Mouse (Mus musculus) stomach, embryonic 15.5 days (tissue): ENCODE data around the gene Zfp740. TPM values are rescaled to one million over a fixed set of nuclear protein-coding genes. Genes with fewer than 3 reads are reported as not detected.

Experiments
- ATAC-seq: fragments of 200-750 bp; cut with Nextera tagmentation; 2 replicates; pipeline ENCODE4 v1.8.0; 2017; ENCODE audit warnings: low read depth, moderate number of reproducible peaks, moderate TSS enrichment; ENCODE audit not compliant: insufficient read depth, low FRiP score
- H3K27ac ChIP-seq: fragments of 300-500 bp; sonication (generic); 2 replicates; pipeline ENCODE4 v1.5.1; 2015; ENCODE audit warnings: mild to moderate bottlenecking, inconsistent platforms
- H3K27me3 ChIP-seq: fragments of 300-500 bp; sonication (generic); replicated peaks from 2 replicates; pipeline ENCODE4 v1.6.1; 2015; ENCODE audit warnings: inconsistent platforms
- H3K36me3 ChIP-seq: fragments of 300-500 bp; sonication (generic); 2 replicates; pipeline ENCODE4 v1.6.1; 2015; ENCODE audit warnings: inconsistent platforms
- H3K4me1 ChIP-seq: fragments of 300-500 bp; sonication (generic); 2 replicates; pipeline ENCODE4 v1.6.1; 2015; ENCODE audit warnings: inconsistent platforms
- H3K4me2 ChIP-seq: fragments of 300-500 bp; sonication (generic); 2 replicates; pipeline ENCODE4 v1.6.1; 2015; ENCODE audit warnings: mild to moderate bottlenecking, inconsistent platforms
- H3K4me3 ChIP-seq: fragments of 300-500 bp; sonication (generic); replicated peaks from 2 replicates; pipeline ENCODE4 v1.5.1; 2015; ENCODE audit warnings: inconsistent platforms
- H3K9ac ChIP-seq: fragments of 300-500 bp; sonication (generic); 2 replicates; pipeline ENCODE4 v1.6.1; 2015; ENCODE audit warnings: inconsistent platforms
- H3K9me3 ChIP-seq: fragments of 300-500 bp; sonication (generic); 2 replicates; pipeline ENCODE4 v1.6.1; 2016; ENCODE audit warnings: inconsistent platforms
- WGBS: fragments of 180-500 bp; shearing (Covaris S2); methylation state at CpG from one replicate; pipeline ENCODE4 v1.1.7; 2015; 5-methylcytosine and 5-hydroxymethylcytosine counted together
- polyA plus RNA-seq: library from polyadenylated mRNA; unstranded; fragments of >200 nt; fragmentation: Nextera tagmentation; extraction: Ambion mirVana; gene quantifications from 2 replicates; pipeline ENCODE4 v1.2.1, GENCODE M21; 2015

The Zfp740 gene
- polyA plus RNA-seq, 1 experiment from 2014 or later: 44.5 TPM

- Histone ChIP-seq H3K27ac (no peak overlapping the region), H3K9ac (no peak overlapping the region), H3K9me3 (no peaks in the 10 kb centered on the region), H3K27me3 (no peaks in the 10 kb centered on the region), H3K36me3 (peaks cover 9% of the 10 kb centered on the region; the same call in 1 of the 2 replicates), H3K4me2 (no peak overlapping the region), H3K4me3 (no peak overlapping the region), H3K4me1 (no peaks in the 10 kb centered on the region)
- no peak for ATAC-seq
- 81% methylated on average over 7 of the region's 7 CpGs for WGBS
Measured at GRCm38 (mm10) chr15:102176571-102177316, 26.3 kb upstream of the Zfp740 start.

GRCm38 (mm10) chr15:102177417-102177816 is 25.6 kb upstream of the Zfp740 start:
- Histone ChIP-seq H3K9me3 (no peaks in the 10 kb centered on the region), H3K4me3 (no peak overlapping the region), H3K27ac (no peak overlapping the region), H3K36me3 (peaks cover 9% of the 10 kb centered on the region; the same call in 1 of the 2 replicates), H3K9ac (no peak overlapping the region), H3K27me3 (no peaks in the 10 kb centered on the region), H3K4me1 (no peaks in the 10 kb centered on the region), H3K4me2 (no peak overlapping the region)
- 83% methylated on average over 8 of the region's 8 CpGs for WGBS
- ATAC-seq: no peak

- Histone ChIP-seq H3K9me3 (no peaks in the 10 kb centered on the region), H3K9ac (no peak overlapping the region), H3K27me3 (no peaks in the 10 kb centered on the region), H3K4me3 (no peak overlapping the region), H3K4me1 (no peaks in the 10 kb centered on the region), H3K36me3 (peaks cover 9% of the 10 kb centered on the region; the same call in 1 of the 2 replicates), H3K4me2 (no peak overlapping the region), H3K27ac (no peak overlapping the region)
- WGBS: 13% methylated on average over 6 of the region's 6 CpGs
- peak; percentile 59; the same call in 1 of the 2 replicates for ATAC-seq
Measured at GRCm38 (mm10) chr15:102178279-102178678, 24.8 kb upstream of the Zfp740 start.

- peaks cover 9% of the 10 kb centered on the region; the same call in 1 of the 2 replicates for H3K36me3 ChIP-seq
- whole genome bisulfite sequencing: 80% methylated on average over 9 of the region's 9 CpGs
- no peak overlapping the region for H3K27ac ChIP-seq
- no peak for ATAC-seq
- no peak overlapping the region for H3K4me2 ChIP-seq
- H3K9me3 ChIP-seq: no peaks in the 10 kb centered on the region
- H3K27me3 ChIP-seq: no peaks in the 10 kb centered on the region
- no peak overlapping the region for H3K4me3 ChIP-seq
- H3K9ac ChIP-seq: no peak overlapping the region
- H3K4me1 ChIP-seq: no peaks in the 10 kb centered on the region
Measured at GRCm38 (mm10) chr15:102179106-102179505, 23.9 kb upstream of the Zfp740 start.

GRCm38 (mm10) chr15:102179924-102180323 is 23.1 kb upstream of the Zfp740 start:
- Histone ChIP-seq H3K27ac (no peak overlapping the region), H3K27me3 (no peaks in the 10 kb centered on the region), H3K4me2 (no peak overlapping the region), H3K4me1 (no peaks in the 10 kb centered on the region), H3K4me3 (no peak overlapping the region), H3K9ac (no peak overlapping the region), H3K36me3 (peaks cover 8% of the 10 kb centered on the region), H3K9me3 (no peaks in the 10 kb centered on the region)
- 91% methylated on average over 14 of the region's 14 CpGs for WGBS
- ATAC-seq: no peak

- no peaks in the 10 kb centered on the region for H3K4me1 ChIP-seq
- no peak for ATAC-seq
- H3K9me3 ChIP-seq: no peaks in the 10 kb centered on the region
- no peak overlapping the region for H3K27ac ChIP-seq
- no peak overlapping the region for H3K4me3 ChIP-seq
- no peak overlapping the region for H3K4me2 ChIP-seq
- peaks cover 3% of the 10 kb centered on the region; the same call in 1 of the 2 replicates for H3K36me3 ChIP-seq
- H3K9ac ChIP-seq: no peak overlapping the region
- 85% methylated on average over 3 of the region's 3 CpGs for WGBS
- no peaks in the 10 kb centered on the region for H3K27me3 ChIP-seq
Measured at GRCm38 (mm10) chr15:102183076-102183475, 20.0 kb upstream of the Zfp740 start.

- H3K4me1 ChIP-seq: no peaks in the 10 kb centered on the region; the same call in 1 of the 2 replicates
- ATAC-seq: no peak
- no peaks in the 10 kb centered on the region for H3K9me3 ChIP-seq
- no peak overlapping the region for H3K4me2 ChIP-seq
- WGBS: 76% methylated on average over 11 of the region's 11 CpGs
- H3K27ac ChIP-seq: no peak overlapping the region
- peaks cover 3% of the 10 kb centered on the region; the same call in 1 of the 2 replicates for H3K36me3 ChIP-seq
- H3K4me3 ChIP-seq: no peak overlapping the region
- no peaks in the 10 kb centered on the region for H3K27me3 ChIP-seq
- H3K9ac ChIP-seq: no peak overlapping the region
Measured at GRCm38 (mm10) chr15:102186239-102186638, 16.8 kb upstream of the Zfp740 start.

- Histone ChIP-seq H3K9ac (no peak overlapping the region), H3K36me3 (no peaks in the 10 kb centered on the region; the same call in 1 of the 2 replicates), H3K9me3 (no peaks in the 10 kb centered on the region), H3K4me2 (no peak overlapping the region), H3K27me3 (no peaks in the 10 kb centered on the region), H3K27ac (no peak overlapping the region), H3K4me3 (no peak overlapping the region), H3K4me1 (peaks cover 9% of the 10 kb centered on the region; the same call in 1 of the 2 replicates)
- WGBS: 75% methylated on average over 10 of the region's 10 CpGs
- ATAC-seq: no peak
Measured at GRCm38 (mm10) chr15:102188096-102188495, 15.0 kb upstream of the Zfp740 start.

GRCm38 (mm10) chr15:102188883-102189282 is 14.2 kb upstream of the Zfp740 start:
- Histone ChIP-seq H3K9me3 (no peaks in the 10 kb centered on the region), H3K27me3 (no peaks in the 10 kb centered on the region), H3K4me2 (no peak overlapping the region), H3K4me3 (no peak overlapping the region), H3K27ac (no peak overlapping the region), H3K4me1 (peaks cover 9% of the 10 kb centered on the region; the same call in 1 of the 2 replicates), H3K36me3 (no peaks in the 10 kb centered on the region; the same call in 1 of the 2 replicates), H3K9ac (no peak overlapping the region)
- WGBS: 48% methylated on average over 6 of the region's 6 CpGs
- peak; percentile 41 for ATAC-seq

GRCm38 (mm10) chr15:102191699-102192098 is 11.3 kb upstream of the Zfp740 start:
- 44% methylated on average over 7 of the region's 7 CpGs for WGBS
- Histone ChIP-seq H3K27me3 (no peaks in the 10 kb centered on the region), H3K27ac (no peak overlapping the region), H3K36me3 (no peaks in the 10 kb centered on the region; the same call in 1 of the 2 replicates), H3K4me2 (no peak overlapping the region), H3K9ac (no peak overlapping the region), H3K9me3 (no peaks in the 10 kb centered on the region), H3K4me1 (peaks cover 9% of the 10 kb centered on the region; the same call in 1 of the 2 replicates), H3K4me3 (no peak overlapping the region)
- ATAC-seq: peak; percentile 6; the same call in 1 of the 2 replicates

- Histone ChIP-seq H3K4me2 (no peak overlapping the region), H3K9ac (no peak overlapping the region), H3K4me1 (peaks cover 9% of the 10 kb centered on the region; the same call in 1 of the 2 replicates), H3K36me3 (no peaks in the 10 kb centered on the region; the same call in 1 of the 2 replicates), H3K9me3 (no peaks in the 10 kb centered on the region), H3K27me3 (no peaks in the 10 kb centered on the region), H3K27ac (peak overlapping the region; percentile 19; the same call in 1 of the 2 replicates), H3K4me3 (no peak overlapping the region)
- 56% methylated on average over 7 of the region's 7 CpGs for WGBS
- no peak for ATAC-seq
Measured at GRCm38 (mm10) chr15:102192271-102192812, 10.7 kb upstream of the Zfp740 start.

- Histone ChIP-seq H3K27me3 (no peaks in the 10 kb centered on the region), H3K9me3 (no peaks in the 10 kb centered on the region), H3K4me3 (no peak overlapping the region), H3K9ac (no peak overlapping the region), H3K4me2 (no peak overlapping the region), H3K27ac (peak overlapping the region; percentile 19; the same call in 1 of the 2 replicates), H3K36me3 (no peaks in the 10 kb centered on the region), H3K4me1 (peaks cover 9% of the 10 kb centered on the region; the same call in 1 of the 2 replicates)
- ATAC-seq: no peak
- 39% methylated on average over 5 of the region's 5 CpGs for WGBS
Measured at GRCm38 (mm10) chr15:102192820-102193386, 10.1 kb upstream of the Zfp740 start.
